Mouse (Mus musculus) hindbrain, embryonic 12.5 days (tissue): ENCODE results near the gene Kcnn4. TPM values are rescaled to one million over a fixed set of nuclear protein-coding genes. Genes with fewer than 3 reads are reported as not detected.

Experiments used
- ATAC-seq: fragments of 200-750 bp; cut with Nextera tagmentation; 2 replicates; pipeline ENCODE4 v1.8.0; 2017; ENCODE audit warnings: moderate TSS enrichment; ENCODE audit not compliant: low FRiP score
- H3K27ac ChIP-seq: fragments of 300-500 bp; sonication (generic); 2 replicates; pipeline ENCODE4 v1.5.1; 2016; ENCODE audit warnings: mild to moderate bottlenecking
- H3K27me3 ChIP-seq: fragments of 300-500 bp; sonication (generic); 2 replicates; pipeline ENCODE4 v1.6.1; 2016; ENCODE audit warnings: mild to moderate bottlenecking
- H3K36me3 ChIP-seq: fragments of 300-500 bp; sonication (generic); 2 replicates; pipeline ENCODE4 v1.6.1; 2016; ENCODE audit warnings: mild to moderate bottlenecking
- H3K4me1 ChIP-seq: fragments of 300-500 bp; sonication (generic); 2 replicates; pipeline ENCODE4 v1.6.1; 2016
- H3K4me2 ChIP-seq: fragments of 300-500 bp; sonication (generic); replicated peaks from 2 replicates; pipeline ENCODE4 v1.6.1; 2016; ENCODE audit warnings: mild to moderate bottlenecking
- H3K4me3 ChIP-seq: fragments of 300-500 bp; sonication (generic); 2 replicates; pipeline ENCODE4 v1.5.1; 2016; ENCODE audit warnings: mild to moderate bottlenecking
- H3K9ac ChIP-seq: fragments of 300-500 bp; sonication (generic); 2 replicates; pipeline ENCODE4 v1.6.1; 2016; ENCODE audit warnings: mild to moderate bottlenecking, moderate library complexity
- H3K9me3 ChIP-seq: fragments of 300-500 bp; sonication (generic); replicated peaks from 2 replicates; pipeline ENCODE4 v1.6.1; 2016; ENCODE audit warnings: mild to moderate bottlenecking
- WGBS: fragments of 180-500 bp; shearing (Covaris S2); methylation state at CpG from one replicate; pipeline ENCODE4 v1.1.7; 2016; 5-methylcytosine and 5-hydroxymethylcytosine counted together
- polyA plus RNA-seq: library from polyadenylated mRNA; unstranded; fragments of >200 nt; fragmentation: Nextera tagmentation; extraction: Ambion mirVana; gene quantifications from 2 replicates; pipeline ENCODE4 v1.2.1, GENCODE M21; 2016

The Kcnn4 gene
- 2.1 and 2.4 TPM in 2 replicates for polyA plus RNA-seq

GRCm38 (mm10) chr7:24369731-24370541 is at the start of gene Kcnn4:
Kcnn4 (plus strand) TSS chr7:24370263.
- 0 out of 2 replicates have a peak, but pooled peaks cover 2% of the 10 kb centered on the region for H3K27me3 ChIP-seq
- 44% methylated on average over 23 of the region's 23 CpGs for WGBS
- no peaks in the 10 kb centered on the region for H3K36me3 ChIP-seq
- H3K27ac ChIP-seq = no peak within 1 kb of the TSS
- peaks cover 11% of the 10 kb centered on the region for H3K4me1 ChIP-seq
- no peak for ATAC-seq
- H3K4me3 ChIP-seq = no peak within 1 kb of the TSS
- no peak within 1 kb of the TSS for H3K9ac ChIP-seq
- no peak within 1 kb of the TSS for H3K4me2 ChIP-seq
- no peaks in the 10 kb centered on the region for H3K9me3 ChIP-seq

DNA sequence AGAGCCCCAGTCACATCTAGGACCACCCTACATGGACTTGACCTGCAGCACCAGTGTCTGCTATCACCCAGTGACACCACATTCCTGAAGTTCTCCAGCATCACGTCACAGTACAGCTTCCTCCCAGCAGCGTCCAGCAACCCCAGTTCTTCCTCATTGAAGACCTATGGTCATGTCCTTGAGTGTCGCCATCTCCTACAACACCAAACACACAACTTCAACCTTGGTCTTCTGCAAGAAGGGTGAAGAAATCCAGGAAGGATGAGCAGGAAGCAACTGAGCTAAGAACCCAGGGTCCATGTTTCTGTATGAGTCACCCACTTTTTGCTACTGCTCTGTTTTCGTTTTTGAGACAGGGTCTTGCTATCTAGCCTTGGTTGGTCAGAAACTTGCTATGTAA is 47.5 kb upstream of the Kcnn4 start:
- Histone ChIP-seq H3K4me2 (no peak overlapping the region), H3K4me3 (no peak overlapping the region), H3K27ac (no peak overlapping the region), H3K36me3 (no peaks in the 10 kb centered on the region), H3K4me1 (0 out of 2 replicates have a peak, but pooled peaks cover 4% of the 10 kb centered on the region), H3K9me3 (peaks cover 8% of the 10 kb centered on the region), H3K9ac (no peak overlapping the region), H3K27me3 (peaks cover 7% of the 10 kb centered on the region)
- ATAC-seq = no peak
- WGBS = 73% methylated on average over 4 of the region's 4 CpGs

- H3K4me1 ChIP-seq = 0 out of 2 replicates have a peak, but pooled peaks cover 4% of the 10 kb centered on the region
- peaks cover 8% of the 10 kb centered on the region for H3K9me3 ChIP-seq
- H3K9ac ChIP-seq = no peak overlapping the region
- no peaks in the 10 kb centered on the region for H3K36me3 ChIP-seq
- WGBS = 92% methylated on average over 6 of the region's 6 CpGs
- 0 out of 2 replicates have a peak, but pooled peaks cover 2% of the 10 kb centered on the region for H3K27me3 ChIP-seq
- no peak for ATAC-seq
- no peak overlapping the region for H3K4me3 ChIP-seq
- peak overlapping the region; percentile 49 for H3K4me2 ChIP-seq
- no peak overlapping the region for H3K27ac ChIP-seq
Observed at GRCm38 (mm10) chr7:24325197-24325596, 44.9 kb upstream of the Kcnn4 start.

DNA sequence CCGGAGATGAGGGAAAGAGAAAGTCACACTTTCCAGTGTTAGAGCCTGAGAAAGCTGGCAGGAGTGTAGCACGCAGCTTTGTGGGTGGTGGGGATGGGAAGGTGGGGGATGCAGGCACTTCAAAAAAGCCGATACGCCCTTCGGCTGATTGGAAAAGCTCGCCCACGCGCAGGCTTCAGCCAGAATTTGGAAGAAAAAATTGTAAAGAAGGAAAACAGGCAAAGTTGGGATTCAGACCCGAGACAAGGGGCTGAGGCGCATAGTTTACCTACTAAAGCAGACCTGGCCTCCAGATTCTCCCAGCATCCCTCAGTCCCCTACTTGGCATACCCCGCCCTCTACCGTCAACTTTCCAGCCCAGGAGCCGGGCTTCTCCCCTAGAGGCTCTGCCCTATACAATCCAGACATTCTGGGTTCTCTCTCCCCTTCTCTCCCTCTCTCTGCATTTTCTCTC is 44.4 kb upstream of the Kcnn4 start:
- peak; percentile 81 for ATAC-seq

DNA sequence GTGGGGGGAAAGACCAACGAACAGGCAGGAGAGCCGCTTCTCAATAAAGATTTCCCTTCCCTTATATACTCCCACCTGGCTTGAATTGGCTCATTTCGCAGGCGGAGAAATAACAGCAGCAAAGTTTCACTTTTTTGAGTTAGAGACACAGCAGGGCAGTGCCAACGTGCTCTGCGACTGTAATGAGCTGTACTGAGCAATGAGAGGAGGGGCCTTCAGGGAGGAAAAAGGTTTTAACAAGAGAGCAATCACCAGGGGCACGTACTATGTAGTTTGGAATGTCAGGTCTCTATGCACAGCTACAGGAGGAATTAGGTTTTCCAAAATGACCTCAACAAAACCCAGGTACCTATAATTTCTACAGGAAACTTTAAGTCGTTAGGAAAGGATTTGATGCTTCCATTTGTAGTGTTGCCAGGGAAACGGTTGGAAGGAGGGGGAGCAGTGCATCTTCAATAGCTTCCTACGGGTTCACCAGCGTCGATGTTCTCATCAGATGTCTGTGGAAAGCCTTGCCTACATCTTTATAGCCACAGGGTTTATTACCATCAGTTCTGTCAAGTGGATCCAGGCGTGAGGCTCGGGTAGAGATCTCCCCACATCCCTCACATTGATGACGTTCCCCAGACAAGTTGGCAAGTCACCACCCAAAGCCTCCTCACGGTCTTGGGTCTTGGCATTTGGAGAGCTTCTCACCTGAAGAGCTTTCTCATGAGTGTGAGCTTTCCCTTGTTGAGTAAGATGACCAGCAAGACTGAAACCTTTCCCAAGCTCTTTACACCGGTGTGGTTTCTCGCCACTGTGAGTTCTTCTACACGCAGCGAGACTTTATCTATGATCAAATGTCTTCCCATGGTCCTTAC is 43.6 kb upstream of the Kcnn4 start:
- H3K27ac ChIP-seq = no peak overlapping the region; the same call in 1 of the 2 replicates
- peak overlapping the region; percentile 28 for H3K4me3 ChIP-seq
- ATAC-seq = peak; percentile 76
- H3K4me1 ChIP-seq = 0 out of 2 replicates have a peak, but pooled peaks cover 4% of the 10 kb centered on the region
- H3K9ac ChIP-seq = peak overlapping the region; percentile 49; the same call in 1 of the 2 replicates
- H3K27me3 ChIP-seq = no peaks in the 10 kb centered on the region
- H3K4me2 ChIP-seq = peak overlapping the region; percentile 49
- WGBS = 43% methylated on average over 20 of the region's 20 CpGs
- peaks cover 8% of the 10 kb centered on the region for H3K9me3 ChIP-seq
- no peaks in the 10 kb centered on the region for H3K36me3 ChIP-seq

More for the DNA sequence above, 44.4 kb upstream of the Kcnn4 start:
- Histone ChIP-seq H3K36me3 (no peaks in the 10 kb centered on the region), H3K9ac (peak overlapping the region; percentile 49), H3K4me3 (peak overlapping the region; percentile 28), H3K4me1 (0 out of 2 replicates have a peak, but pooled peaks cover 4% of the 10 kb centered on the region), H3K27me3 (0 out of 2 replicates have a peak, but pooled peaks cover 2% of the 10 kb centered on the region), H3K9me3 (peaks cover 8% of the 10 kb centered on the region), H3K4me2 (peak overlapping the region; percentile 49), H3K27ac (no peak overlapping the region)
- WGBS = 6% methylated on average over 13 of the region's 13 CpGs

DNA sequence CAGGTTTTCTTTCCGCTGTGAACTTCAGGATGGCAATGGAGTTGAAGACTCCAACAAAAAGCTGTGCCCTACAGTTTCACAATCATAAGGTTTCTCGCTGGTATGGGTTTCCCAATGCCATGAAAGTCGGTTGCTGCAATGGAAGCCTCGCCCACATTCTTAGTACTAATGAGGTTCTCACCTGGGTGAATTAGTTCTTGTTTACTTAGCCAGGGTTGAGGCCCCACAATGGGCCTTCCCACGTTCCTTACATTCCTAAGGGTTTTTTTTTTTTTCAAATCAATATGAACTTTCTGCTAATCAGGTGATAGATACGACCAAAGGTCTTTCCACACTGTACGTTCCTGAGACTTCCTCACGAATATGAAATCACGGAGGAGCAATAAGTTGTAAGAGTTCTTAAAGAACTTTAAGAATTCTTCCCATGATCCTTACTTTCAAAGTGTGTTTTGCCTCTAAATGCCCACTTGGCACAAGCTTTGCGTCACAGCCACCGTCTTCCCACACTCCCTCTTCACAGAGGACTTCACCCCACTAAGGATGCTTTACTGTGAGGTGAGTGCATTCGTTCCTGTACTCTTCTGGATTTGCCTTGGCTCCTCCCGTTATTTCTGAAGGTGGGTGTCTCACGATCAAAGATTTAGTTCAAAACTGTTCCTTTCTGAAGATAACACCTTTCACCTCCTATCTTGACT is 42.6 kb upstream of the Kcnn4 start:
- no peak overlapping the region for H3K27ac ChIP-seq
- 0 out of 2 replicates have a peak, but pooled peaks cover 4% of the 10 kb centered on the region for H3K4me1 ChIP-seq
- no peak overlapping the region for H3K9ac ChIP-seq
- no peak overlapping the region for H3K4me3 ChIP-seq
- peaks cover 8% of the 10 kb centered on the region for H3K9me3 ChIP-seq
- ATAC-seq = no peak
- no peaks in the 10 kb centered on the region for H3K36me3 ChIP-seq
- WGBS = 89% methylated on average over 14 of the region's 14 CpGs
- H3K27me3 ChIP-seq = 0 out of 2 replicates have a peak, but pooled peaks cover under 1% of the 10 kb centered on the region
- no peak overlapping the region for H3K4me2 ChIP-seq

- Histone ChIP-seq H3K4me3 (no peak within 1 kb of the TSS), H3K4me1 (no peaks in the 10 kb centered on the region), H3K27me3 (peaks cover 28% of the 10 kb centered on the region), H3K4me2 (0 out of 2 replicates have a peak within 1 kb of the TSS, but pooled peaks have one; percentile 7), H3K9ac (no peak within 1 kb of the TSS), H3K27ac (no peak within 1 kb of the TSS), H3K36me3 (no peaks in the 10 kb centered on the region), H3K9me3 (0 out of 2 replicates have a peak, but pooled peaks cover 2% of the 10 kb centered on the region)
- no peak for ATAC-seq
- WGBS = 44% methylated on average over 49 of the region's 49 CpGs
Observed at GRCm38 (mm10) chr7:24333304-24333986, 36.6 kb upstream of the Kcnn4 start, which contains the start of gene Tescl. Tescl (minus strand) TSS chr7:24333936.

- 0 out of 2 replicates have a peak, but pooled peaks have one; percentile 26 for ATAC-seq
- H3K4me2 ChIP-seq = no peak overlapping the region
Observed at GRCm38 (mm10) chr7:24335699-24336309, 34.3 kb upstream of the Kcnn4 start.

GRCm38 (mm10) chr7:24338241-24338640 is 31.8 kb upstream of the Kcnn4 start:
- Histone ChIP-seq H3K36me3 (no peaks in the 10 kb centered on the region), H3K27ac (no peak overlapping the region), H3K27me3 (peaks cover 19% of the 10 kb centered on the region), H3K4me2 (no peak overlapping the region), H3K4me3 (no peak overlapping the region), H3K4me1 (no peaks in the 10 kb centered on the region), H3K9ac (no peak overlapping the region), H3K9me3 (0 out of 2 replicates have a peak, but pooled peaks cover 2% of the 10 kb centered on the region)
- ATAC-seq = no peak
- 45% methylated on average over 2 of the region's 2 CpGs for WGBS

More at GRCm38 (mm10) chr7:24335699-24336309, 34.3 kb upstream of the Kcnn4 start:
- H3K9ac ChIP-seq = no peak overlapping the region
- no peaks in the 10 kb centered on the region for H3K36me3 ChIP-seq
- WGBS = 10% methylated on average over 5 of the region's 5 CpGs
- H3K4me1 ChIP-seq = no peaks in the 10 kb centered on the region
- H3K27ac ChIP-seq = no peak overlapping the region
- 0 out of 2 replicates have a peak, but pooled peaks cover 2% of the 10 kb centered on the region for H3K9me3 ChIP-seq
- peaks cover 28% of the 10 kb centered on the region for H3K27me3 ChIP-seq
- no peak overlapping the region for H3K4me3 ChIP-seq

DNA sequence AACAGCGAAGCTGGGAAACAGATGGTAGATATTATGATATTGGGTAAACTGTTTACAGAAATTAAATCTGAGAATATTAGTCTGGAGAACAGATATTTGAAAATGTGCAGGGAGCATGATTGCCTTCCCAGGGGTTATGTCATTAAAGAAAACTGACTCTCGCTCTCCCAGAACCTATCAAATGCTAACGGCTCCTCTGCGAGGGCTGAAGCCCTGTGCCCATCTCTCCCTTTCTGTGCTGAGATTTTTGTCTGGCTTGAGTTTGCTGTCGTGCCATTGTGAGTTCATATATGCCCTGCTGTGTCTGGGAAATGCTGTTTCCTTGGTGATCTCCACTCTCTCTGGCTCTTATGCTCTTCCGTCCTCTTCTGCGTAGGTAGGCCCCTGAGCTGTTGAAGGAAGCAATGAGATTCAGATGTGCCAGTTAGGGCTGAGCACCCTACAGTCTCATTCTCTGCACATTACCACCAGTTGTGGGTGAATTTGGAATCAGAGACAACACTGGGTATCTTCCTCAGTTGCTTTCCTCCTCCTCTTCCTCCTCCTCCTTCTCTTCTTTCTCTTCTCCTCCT is 26.3 kb upstream of the Kcnn4 start:
- no peaks in the 10 kb centered on the region for H3K27me3 ChIP-seq
- 70% methylated on average over 7 of the region's 7 CpGs for WGBS
- H3K9me3 ChIP-seq = no peaks in the 10 kb centered on the region
- no peak overlapping the region for H3K9ac ChIP-seq
- H3K4me3 ChIP-seq = no peak overlapping the region
- H3K36me3 ChIP-seq = no peaks in the 10 kb centered on the region
- no peaks in the 10 kb centered on the region for H3K4me1 ChIP-seq
- H3K4me2 ChIP-seq = no peak overlapping the region
- ATAC-seq = no peak
- no peak overlapping the region for H3K27ac ChIP-seq
